22 mouse cellular contexts compared by ENCODE assay signal in genomic region chr11:31837243-31837642, GRCm38 (mm10). TPM values are rescaled to one million over a fixed set of nuclear protein-coding genes. Genes with fewer than 3 reads are reported as not detected.
DNase-seq lines count a peak whose midpoint lies in the region; ATAC-seq and TF ChIP-seq lines count a peak whose summit lies in the region.
"Had no signal": no experiment of that assay in that cellular context is flagged by ENCODE, and none has a peak within 500 bp of the region (broad histone marks: within the 10 kb centered on the region; RNA-seq: fewer than 3 reads in every experiment).

No protein-coding gene starts in this region.

- 55% methylated on average over 3 of the region's 3 CpGs for WGBS in hindbrain, postnatal 0 days
- WGBS in hindbrain, embryonic 10.5 days, result 91% methylated on average over 3 of the region's 3 CpGs

- H3K4me1 ChIP-seq in hindbrain, postnatal 0 days (ENCODE audit: insufficient read depth, low read length), result peaks cover 19% of the 10 kb centered on the region
- H3K4me1 ChIP-seq in hindbrain, embryonic 10.5 days (replicated peaks), result peaks cover 27% of the 10 kb centered on the region
- H3K4me1 ChIP-seq: limb, embryonic 10.5 days; stomach, embryonic 15.5 days had no signal

- H3K27me3 ChIP-seq in hindbrain, postnatal 0 days (ENCODE audit: insufficient read depth, low read length), result no peaks in the 10 kb centered on the region
- H3K27me3 ChIP-seq in hindbrain, embryonic 10.5 days (ENCODE audit: insufficient read depth, poor library complexity, severe bottlenecking), result no peaks in the 10 kb centered on the region
- H3K27me3 ChIP-seq: heart, embryonic 13.5 days; hindbrain, embryonic 12.5 days; stomach, embryonic 15.5 days had no signal

- TF ChIP-seq CTCF in hindbrain, postnatal 0 days (IDR thresholded peaks at IDR 0.05; ENCODE audit: low read depth), result no peak

- H3K9me3 ChIP-seq in hindbrain, postnatal 0 days (ENCODE audit: low read length), result no peaks in the 10 kb centered on the region
- H3K9me3 ChIP-seq in hindbrain, embryonic 10.5 days, result no peaks in the 10 kb centered on the region
- H3K9me3 ChIP-seq: heart, embryonic 13.5 days; hindbrain, embryonic 12.5 days; limb, embryonic 10.5 days; midbrain, embryonic 10.5 days; stomach, embryonic 15.5 days had no signal

- H3K4me2 ChIP-seq in hindbrain, postnatal 0 days (ENCODE audit: low read depth, low read length), result no peak overlapping the region
- H3K4me2 ChIP-seq: heart, embryonic 13.5 days; hindbrain, embryonic 12.5 days; stomach, embryonic 15.5 days had no signal

- no peaks in the 10 kb centered on the region for H3K36me3 ChIP-seq in hindbrain, postnatal 0 days (ENCODE audit: insufficient read depth, low read length)
- no peaks in the 10 kb centered on the region for H3K36me3 ChIP-seq in hindbrain, embryonic 10.5 days
- H3K36me3 ChIP-seq: heart, embryonic 13.5 days; hindbrain, embryonic 12.5 days; limb, embryonic 10.5 days; midbrain, embryonic 10.5 days; stomach, embryonic 15.5 days had no signal

- H3K4me3 ChIP-seq in hindbrain, postnatal 0 days (ENCODE audit: low read length), result no peak overlapping the region
- no peak overlapping the region for H3K4me3 ChIP-seq in hindbrain, embryonic 10.5 days
- H3K4me3 ChIP-seq: heart, embryonic 13.5 days; hindbrain, embryonic 12.5 days; limb, embryonic 10.5 days; midbrain, embryonic 10.5 days; stomach, embryonic 15.5 days had no signal

- H3K27ac ChIP-seq in hindbrain, postnatal 0 days, result no peak overlapping the region
- H3K27ac ChIP-seq in hindbrain, embryonic 10.5 days, result no peak overlapping the region
- H3K27ac ChIP-seq: heart, embryonic 13.5 days; hindbrain, embryonic 12.5 days; kidney, postnatal 0 days; limb, embryonic 10.5 days; macrophage; midbrain, embryonic 10.5 days; stomach, embryonic 15.5 days had no signal

- peak; percentile 66 for DNase-seq in cerebellum, adult 11-12 months
- DNase-seq in cerebellum, postnatal 4 days (ENCODE audit: low spot score in 2 of 2), result no peak
- peak; percentile 66 for DNase-seq in hindbrain, postnatal 0 days (ENCODE audit: low spot score)
- no peak for DNase-seq in hindbrain, embryonic 10.5 days (ENCODE audit: low spot score)
- DNase-seq in brain, adult 2 months (ENCODE audit: low read depth, low spot score), result peak; percentile 86
- DNase-seq in cerebellum, adult 9-11 months, result peak; percentile 77
- DNase-seq in thymus, adult 18-20 months, result no peak
- DNase-seq: adrenal gland, postnatal 14 days; gastrocnemius, postnatal 14 days; heart, adult 11 months; heart, postnatal 14 days; kidney, adult 18-20 months; thymus, postnatal 36 days had no signal

- no peak overlapping the region for H3K9ac ChIP-seq in hindbrain, postnatal 0 days (replicated peaks; ENCODE audit: low read length)
- H3K9ac ChIP-seq: heart, embryonic 13.5 days; hindbrain, embryonic 12.5 days; stomach, embryonic 15.5 days had no signal

- ATAC-seq in hindbrain, postnatal 0 days, result no peak
- ATAC-seq in megakaryocyte progenitor cell, adult 5-6 weeks (replicated peaks; ENCODE audit: poor library complexity), result no peak
- ATAC-seq: lung, postnatal 0 days had no signal

RNA-seq across cellular contexts. Expression of gene Cpeb4, which starts 34.8 kb away (rescaled TPM):
- 75.7 and 75.8 TPM in 2 replicates for total RNA-seq in hindbrain, postnatal 0 days (2014; rRNA removed)
- 15.3 and 15.8 TPM in 2 replicates for polyA plus RNA-seq in hindbrain, postnatal 0 days (2015; fragmentation: Nextera tagmentation; extraction: Ambion mirVana)
- polyA plus RNA-seq in hindbrain, embryonic 10.5 days (2016; fragmentation: Nextera tagmentation; extraction: Ambion mirVana), result 5.4 and 6.0 TPM in 2 replicates
- total RNA-seq in megakaryocyte progenitor cell, adult 5-6 weeks (2015), result 9.4 and 15.3 TPM in 2 replicates
- total RNA-seq in megakaryocyte progenitor cell, adult 5-6 weeks (2017), result 7.7 and 8.3 TPM in 2 replicates

Comparison
In these comparisons a context has a peak if more than half of its experiments do, and no peak if none do; other contexts are left out.
1. DNase-seq: peak in cerebellum, adult 11-12 months (single experiment), hindbrain, postnatal 0 days (single experiment), brain, adult 2 months (single experiment) and cerebellum, adult 9-11 months (single experiment); none in cerebellum, postnatal 4 days (0 of 2), hindbrain, embryonic 10.5 days (single experiment) and thymus, adult 18-20 months (0 of 2).